Mouse (Mus musculus) G1E (cell line): ENCODE results near the gene Prn. TPM values are rescaled to one million over a fixed set of nuclear protein-coding genes. Genes with fewer than 3 reads are reported as not detected.

Experiments used
- ATAC-seq: 2 replicates; pipeline ENCODE4 v1.8.0; 2016; ENCODE audit warnings: mild to moderate bottlenecking; ENCODE audit not compliant: insufficient number of reproducible peaks, poor library complexity, low FRiP score, severe bottlenecking; ENCODE audit errors: extremely low read depth
- DNase-seq: peaks from one replicate; pipeline ENCODE4 v3.0.0; 2012; ENCODE audit warnings: low spot score
- H3K27me3 ChIP-seq: 2 replicates; pipeline ENCODE4 v1.6.1; 2012; ENCODE audit warnings: mild to moderate bottlenecking, low read length, inconsistent platforms; ENCODE audit not compliant: insufficient read depth
- H3K36me3 ChIP-seq: replicated peaks from 2 replicates; pipeline ENCODE3; 2012; ENCODE audit warnings: mild to moderate bottlenecking, inconsistent platforms
- H3K4me1 ChIP-seq: 2 replicates; pipeline ENCODE4 v1.6.1; 2012; ENCODE audit warnings: low read depth, low read length, inconsistent platforms, mixed read lengths; ENCODE audit not compliant: insufficient read depth
- H3K4me3 ChIP-seq: 2 replicates; pipeline ENCODE4 v1.5.1; 2012; ENCODE audit warnings: low read depth, mild to moderate bottlenecking, inconsistent platforms, low read length, moderate library complexity, mixed read lengths
- H3K9me3 ChIP-seq: replicated peaks from 2 replicates; pipeline ENCODE4 v1.6.1; 2012; ENCODE audit warnings: inconsistent platforms
- CTCF ChIP-seq: IDR thresholded peaks from 2 replicates; pipeline ENCODE4 v1.5.1; 2012; ENCODE audit warnings: low read depth, low read length, inconsistent platforms, mixed read lengths
- GATA1 ChIP-seq: IDR thresholded peaks from 2 replicates; pipeline ENCODE4 v1.6.1; 2012; ENCODE audit warnings: borderline replicate concordance, low read length, inconsistent platforms, mixed read lengths
- GATA2 ChIP-seq: IDR thresholded peaks from 2 replicates; pipeline ENCODE4 v1.6.1; 2012; ENCODE audit warnings: low read depth, low read length, inconsistent platforms, borderline replicate concordance
- POLR2AphosphoS5 ChIP-seq: IDR thresholded peaks from 2 replicates; pipeline ENCODE4 v1.6.1; 2012; ENCODE audit warnings: low read depth, low read length, inconsistent platforms; ENCODE audit not compliant: insufficient replicate concordance
- TAL1 ChIP-seq: conservative IDR thresholded peaks from 2 replicates; pipeline ENCODE4 v1.6.1; 2012; ENCODE audit warnings: low read depth, low read length, inconsistent platforms, mixed read lengths
- polyA plus RNA-seq: library from polyadenylated mRNA; stranded (reverse); fragments of >175 nt; gene quantifications from 2 replicates; pipeline ENCODE4 v1.2.3, GENCODE M21; 2012
- total RNA-seq, 2 experiments: library from RNA; stranded (forward) in 1 of 2; stranded (reverse) in 1 of 2; fragments of 200-1000 nt in 1 of 2; fragments of >200 nt in 1 of 2; fragmentation: Nextera tagmentation in 1 of 2; gene quantifications; 2 replicates each; pipeline ENCODE4 v1.2.3; 2014 to 2017

Gene Prn
- total and polyA plus RNA-seq, 3 experiments: not detected

DNA sequence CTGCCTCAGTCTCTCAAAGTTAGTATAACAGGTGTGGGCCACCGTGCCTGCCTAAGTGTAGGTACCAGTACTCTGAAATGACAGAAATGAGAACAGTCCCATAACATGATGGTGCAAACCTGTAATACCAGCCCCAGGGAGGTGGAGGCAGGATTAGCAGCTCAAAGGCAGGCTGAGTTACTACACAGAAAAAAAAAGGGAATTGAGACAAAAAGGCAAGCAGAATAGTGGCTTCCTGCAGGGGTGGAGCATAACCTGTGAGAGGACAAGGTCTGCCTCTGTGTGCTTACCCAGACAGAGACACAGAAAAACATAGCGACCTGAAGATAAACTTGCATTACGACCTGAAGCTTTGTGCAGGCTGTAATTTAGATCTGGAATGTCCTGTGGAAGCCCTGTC is 66.9 kb downstream of the Prn start:
- no peak for TF ChIP-seq CTCF
- TF ChIP-seq TAL1: no peak
- no peak for TF ChIP-seq POLR2AphosphoS5
- TF ChIP-seq GATA2: no peak
- TF ChIP-seq GATA1: no peak
- Histone ChIP-seq H3K36me3 (no peaks in the 10 kb centered on the region), H3K4me1 (no peaks in the 10 kb centered on the region), H3K27me3 (peaks cover 3% of the 10 kb centered on the region), H3K4me3 (no peak overlapping the region), H3K9me3 (peaks cover 2% of the 10 kb centered on the region; the same call in 1 of the 2 replicates)
- DNase-seq: no peak
- no peak for ATAC-seq

- Histone ChIP-seq H3K4me3 (no peak overlapping the region), H3K4me1 (no peaks in the 10 kb centered on the region), H3K9me3 (peaks cover 2% of the 10 kb centered on the region; the same call in 1 of the 2 replicates), H3K27me3 (peaks cover 5% of the 10 kb centered on the region), H3K36me3 (no peaks in the 10 kb centered on the region)
- no peak for ATAC-seq
- DNase-seq: no peak
- TF ChIP-seq TAL1: no peak
- no peak for TF ChIP-seq CTCF
- no peak for TF ChIP-seq GATA1
- TF ChIP-seq POLR2AphosphoS5: no peak
- no peak for TF ChIP-seq GATA2
These were observed 71.1 kb downstream of the Prn start for GRCm38 (mm10) chr2:131980866-131981265.

DNA sequence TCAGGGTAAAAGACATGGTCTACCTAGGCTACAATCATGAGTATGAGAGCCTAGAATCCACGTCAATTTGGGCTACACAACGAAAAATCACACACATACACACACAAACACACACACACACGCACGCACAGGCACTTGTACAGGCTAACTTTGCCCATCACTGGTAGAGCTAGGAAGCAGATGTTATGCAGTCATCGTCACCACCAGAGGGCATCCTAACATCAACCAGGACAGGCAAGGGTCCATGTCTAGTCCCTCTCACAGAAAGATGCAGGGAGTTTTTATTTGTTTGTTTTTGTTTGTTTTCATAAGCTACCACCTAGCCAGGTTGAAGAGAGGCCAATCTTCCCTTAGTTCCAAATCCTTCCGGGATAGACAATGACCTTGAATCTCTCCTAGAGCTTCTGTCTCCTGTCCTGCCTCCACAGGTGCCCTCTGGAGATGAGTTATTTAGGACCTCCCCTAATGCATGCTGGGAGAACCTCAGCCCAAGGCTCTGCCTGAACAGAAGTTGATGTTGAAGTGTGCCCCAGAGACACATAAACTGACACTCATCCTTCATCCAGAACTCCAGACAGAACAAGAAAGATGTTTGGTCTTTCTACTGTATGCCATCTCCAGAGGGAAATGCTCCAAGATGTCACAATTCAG is 72.9 kb downstream of the Prn start:
- Histone ChIP-seq H3K27me3 (peaks cover 5% of the 10 kb centered on the region), H3K9me3 (peaks cover 2% of the 10 kb centered on the region; the same call in 1 of the 2 replicates), H3K36me3 (no peaks in the 10 kb centered on the region), H3K4me3 (no peak overlapping the region), H3K4me1 (no peaks in the 10 kb centered on the region)
- DNase-seq (peak; percentile 26), ATAC-seq (no peak)
- TF ChIP-seq GATA2 (no peak), GATA1 (no peak), TAL1 (no peak), POLR2AphosphoS5 (no peak), CTCF (peak; percentile 23; the same call in 1 of the 2 replicates)

DNA sequence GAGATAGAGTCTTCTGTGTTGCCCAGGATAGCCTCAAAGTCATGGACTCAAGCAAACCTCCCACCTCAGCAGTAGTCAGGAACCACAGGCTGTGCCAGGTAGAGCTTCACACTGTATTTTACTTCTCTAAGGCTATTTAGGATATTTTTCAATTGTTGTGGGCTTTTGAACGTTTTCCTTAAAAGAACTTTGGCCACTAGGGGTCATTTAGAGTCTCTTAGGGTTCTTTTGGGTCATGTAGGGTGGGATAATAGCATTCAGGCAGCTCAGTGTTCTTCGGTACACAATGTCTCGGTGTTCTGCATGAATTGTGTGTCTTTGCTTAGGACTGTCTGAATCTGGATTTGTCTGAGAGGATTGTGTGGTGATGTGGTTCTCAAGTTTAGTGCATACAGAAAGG is 78.2 kb downstream of the Prn start:
- Histone ChIP-seq H3K4me3 (no peak overlapping the region), H3K4me1 (no peaks in the 10 kb centered on the region), H3K36me3 (no peaks in the 10 kb centered on the region), H3K9me3 (no peaks in the 10 kb centered on the region), H3K27me3 (peaks cover 2% of the 10 kb centered on the region; the same call in 1 of the 2 replicates)
- ATAC-seq: no peak
- no peak for DNase-seq
- TF ChIP-seq TAL1: no peak
- TF ChIP-seq CTCF: no peak
- TF ChIP-seq POLR2AphosphoS5: no peak

DNA sequence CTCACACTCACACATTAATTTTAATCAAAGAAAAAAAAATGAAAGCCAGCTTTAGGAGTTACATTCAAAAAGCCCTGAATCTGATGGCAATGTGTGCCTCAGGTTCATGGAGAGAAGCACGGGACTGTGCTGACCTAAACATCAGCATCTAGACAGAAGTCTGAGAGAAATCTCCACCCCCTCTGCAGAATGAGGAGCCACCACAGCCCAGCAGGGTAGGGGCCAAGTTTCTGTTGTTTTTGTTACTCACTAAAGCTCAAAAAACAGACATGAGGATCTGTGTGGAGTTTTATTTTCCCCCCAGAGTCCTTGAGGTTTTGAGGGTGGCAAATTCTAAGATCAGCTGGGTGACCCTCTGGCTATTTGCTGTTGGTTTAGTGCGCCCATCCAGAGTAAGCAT is 78.8 kb downstream of the Prn start:
- no peaks in the 10 kb centered on the region for H3K4me1 ChIP-seq
- H3K27me3 ChIP-seq: no peaks in the 10 kb centered on the region
- no peak for TF ChIP-seq TAL1
- no peak for TF ChIP-seq POLR2AphosphoS5
- no peak for TF ChIP-seq GATA2
- TF ChIP-seq CTCF: no peak
- no peak for TF ChIP-seq GATA1
- H3K9me3 ChIP-seq: no peaks in the 10 kb centered on the region
- no peaks in the 10 kb centered on the region for H3K36me3 ChIP-seq
- no peak overlapping the region for H3K4me3 ChIP-seq
- ATAC-seq (no peak), DNase-seq (no peak)

GRCm38 (mm10) chr2:131992487-131992886 is 82.7 kb downstream of the Prn start:
- H3K36me3 ChIP-seq: no peaks in the 10 kb centered on the region
- ATAC-seq (no peak), DNase-seq (no peak)
- peaks cover 13% of the 10 kb centered on the region for H3K27me3 ChIP-seq
- H3K9me3 ChIP-seq: no peaks in the 10 kb centered on the region
- no peak overlapping the region for H3K4me3 ChIP-seq
- TF ChIP-seq TAL1 (no peak), POLR2AphosphoS5 (no peak), GATA1 (no peak), GATA2 (no peak), CTCF (no peak)
- no peaks in the 10 kb centered on the region for H3K4me1 ChIP-seq
